Mouse (Mus musculus) lung, embryonic 16.5 days (tissue): ENCODE measurements around the gene Cnga1. TPM values are rescaled to one million over a fixed set of nuclear protein-coding genes. Genes with fewer than 3 reads are reported as not detected.
"Not testable (repeated sequence)": the region's sequence is repeated elsewhere in the genome, so short reads cannot be mapped to it uniquely, and the experiment has no call there.

Source experiments
- ATAC-seq: fragments of 200-750 bp; cut with Nextera tagmentation; 2 replicates; pipeline ENCODE4 v1.8.0; 2017; ENCODE audit warnings: low read depth, mild to moderate bottlenecking, moderate library complexity
- H3K27ac ChIP-seq: fragments of 300-500 bp; sonication (generic); 2 replicates; pipeline ENCODE4 v1.5.1; 2014; ENCODE audit warnings: mild to moderate bottlenecking, control low read depth, low read length
- H3K27me3 ChIP-seq: fragments of 300-500 bp; sonication (generic); 2 replicates; pipeline ENCODE4 v1.6.1; 2014; ENCODE audit warnings: low read depth, low read length, mixed read lengths; ENCODE audit not compliant: control insufficient read depth, insufficient read depth
- H3K36me3 ChIP-seq: fragments of 300-500 bp; sonication (generic); 2 replicates; pipeline ENCODE4 v1.6.1; 2014; ENCODE audit warnings: low read length; ENCODE audit not compliant: control insufficient read depth, insufficient read depth
- H3K4me1 ChIP-seq: fragments of 300-500 bp; sonication (generic); replicated peaks from 2 replicates; pipeline ENCODE4 v1.6.1; 2014; ENCODE audit warnings: low read length, mixed read lengths; ENCODE audit not compliant: control insufficient read depth, insufficient read depth
- H3K4me2 ChIP-seq: fragments of 300-500 bp; sonication (generic); 2 replicates; pipeline ENCODE4 v1.6.1; 2014; ENCODE audit warnings: low read depth, low read length, control low read depth
- H3K4me3 ChIP-seq: fragments of 300-500 bp; sonication (generic); 2 replicates; pipeline ENCODE4 v1.5.1; 2014; ENCODE audit warnings: mild to moderate bottlenecking, low read length, control low read depth
- H3K9ac ChIP-seq: fragments of 300-500 bp; sonication (generic); 2 replicates; pipeline ENCODE4 v1.6.1; 2014; ENCODE audit warnings: low read length, control low read depth
- H3K9me3 ChIP-seq: fragments of 300-500 bp; sonication (generic); 2 replicates; pipeline ENCODE4 v1.6.1; 2016; ENCODE audit warnings: low read length; ENCODE audit not compliant: control insufficient read depth
- WGBS: fragments of 180-500 bp; shearing (Covaris S2); extraction: QIAGEN DNeasy Blood & Tissue Kit; methylation state at CpG from one replicate; pipeline ENCODE4 v1.1.7; 2014; 5-methylcytosine and 5-hydroxymethylcytosine counted together
- polyA plus RNA-seq: library from polyadenylated mRNA; unstranded; fragments of >200 nt; fragmentation: Nextera tagmentation; extraction: Ambion mirVana; gene quantifications from 2 replicates; pipeline ENCODE4 v1.2.1, GENCODE M21; 2015

Cnga1 gene
- polyA plus RNA-seq, 1 experiment from 2014 or later = not detected

DNA sequence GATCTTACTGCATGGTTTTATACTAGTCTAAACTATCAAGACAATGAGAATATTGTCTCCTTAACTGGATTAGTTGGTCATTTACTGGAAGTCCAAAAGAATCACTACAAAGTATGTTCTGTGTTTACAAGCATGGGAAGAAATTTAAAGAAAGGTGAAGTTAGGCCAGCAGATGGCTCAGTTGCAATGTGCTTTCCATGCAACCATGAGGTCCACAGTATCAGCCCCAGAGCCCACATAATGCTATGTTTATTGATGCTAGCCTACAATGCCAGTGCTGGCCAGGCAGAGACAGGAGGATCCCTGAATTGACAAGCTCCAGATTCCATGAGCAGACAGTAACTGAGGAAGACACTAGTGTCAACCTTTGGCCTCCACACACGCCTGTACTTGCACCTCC is 23.1 kb downstream of the Cnga1 start:
- ATAC-seq = no peak
- Histone ChIP-seq H3K4me1 (no peaks in the 10 kb centered on the region), H3K27ac (no peak overlapping the region), H3K9me3 (no peaks in the 10 kb centered on the region), H3K4me2 (no peak overlapping the region), H3K27me3 (no peaks in the 10 kb centered on the region), H3K36me3 (no peaks in the 10 kb centered on the region), H3K4me3 (no peak overlapping the region), H3K9ac (no peak overlapping the region)
- 83% methylated on average over 1 of the region's 1 CpGs for WGBS

DNA sequence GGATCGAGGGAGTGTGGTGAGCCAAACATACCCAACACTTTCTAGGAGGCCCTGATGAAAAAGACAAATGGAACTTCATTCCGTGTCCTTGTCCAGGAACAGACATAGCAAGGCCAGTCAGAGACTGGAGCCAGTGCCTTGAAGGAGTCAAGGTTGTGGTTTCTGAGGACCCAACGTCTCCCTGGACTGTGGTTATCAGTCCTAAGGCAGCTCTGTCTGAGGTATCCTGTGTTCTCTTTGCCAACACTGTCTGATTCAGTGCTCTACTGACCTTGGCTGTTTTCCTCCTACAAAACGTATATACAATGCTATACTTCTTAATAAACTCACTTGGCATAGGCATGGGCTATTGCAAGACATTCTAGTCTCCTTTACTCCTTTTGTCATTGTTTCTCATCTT is 26.7 kb downstream of the Cnga1 start:
- no peak overlapping the region for H3K4me2 ChIP-seq
- WGBS = 70% methylated on average over 4 of the region's 4 CpGs
- H3K36me3 ChIP-seq = no peaks in the 10 kb centered on the region
- no peak for ATAC-seq
- no peak overlapping the region for H3K9ac ChIP-seq
- no peaks in the 10 kb centered on the region for H3K27me3 ChIP-seq
- no peaks in the 10 kb centered on the region for H3K9me3 ChIP-seq
- no peak overlapping the region for H3K27ac ChIP-seq
- H3K4me1 ChIP-seq = no peaks in the 10 kb centered on the region
- H3K4me3 ChIP-seq = no peak overlapping the region

DNA sequence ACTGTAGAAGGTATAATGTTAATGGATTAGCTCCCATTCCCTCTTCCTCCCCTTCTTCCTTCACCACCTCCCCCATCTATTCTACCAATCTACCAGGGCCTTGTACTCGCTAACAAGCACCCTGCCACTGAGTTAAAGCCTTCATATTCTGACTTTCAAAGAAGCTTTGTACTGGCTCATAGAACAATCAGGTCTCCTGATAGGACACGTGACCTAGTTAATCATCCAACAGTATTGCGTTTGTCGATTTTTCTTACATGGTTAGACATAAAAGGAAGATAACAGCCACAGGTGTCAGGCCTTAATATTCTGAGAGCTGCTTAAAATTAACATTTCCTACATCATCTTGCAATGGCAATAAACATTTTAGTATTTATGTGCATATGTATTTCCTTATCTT is 40.9 kb downstream of the Cnga1 start:
- no peak overlapping the region for H3K9ac ChIP-seq
- no peak overlapping the region for H3K4me2 ChIP-seq
- 72% methylated on average over 4 of the region's 4 CpGs for WGBS
- no peak for ATAC-seq
- no peak overlapping the region for H3K27ac ChIP-seq
- H3K4me3 ChIP-seq = no peak overlapping the region
- no peaks in the 10 kb centered on the region for H3K27me3 ChIP-seq
- no peaks in the 10 kb centered on the region for H3K36me3 ChIP-seq
- no peaks in the 10 kb centered on the region for H3K9me3 ChIP-seq
- no peaks in the 10 kb centered on the region for H3K4me1 ChIP-seq

GRCm38 (mm10) chr5:72601006-72601405 is 43.1 kb downstream of the Cnga1 start:
- Histone ChIP-seq H3K4me2 (no peak overlapping the region), H3K27ac (no peak overlapping the region), H3K36me3 (no peaks in the 10 kb centered on the region), H3K9me3 (no peaks in the 10 kb centered on the region), H3K27me3 (no peaks in the 10 kb centered on the region), H3K9ac (no peak overlapping the region), H3K4me3 (no peak overlapping the region), H3K4me1 (no peaks in the 10 kb centered on the region)
- WGBS = 11% methylated on average over 5 of the region's 5 CpGs
- no peak for ATAC-seq

GRCm38 (mm10) chr5:72587192-72587681 is 56.8 kb downstream of the Cnga1 start, which contains the start of gene Gm5868:
Gene Gm5868, minus strand, starts transcription at chr5:72587551.
- H3K27me3 ChIP-seq = peaks cover 9% of the 10 kb centered on the region
- no peak within 1 kb of the TSS for H3K27ac ChIP-seq
- peak within 1 kb of the TSS; percentile 50 for H3K4me3 ChIP-seq
- peak; percentile 66 for ATAC-seq
- 0 out of 2 replicates have a peak, but pooled peaks cover 3% of the 10 kb centered on the region for H3K4me1 ChIP-seq
- 3% methylated on average over 30 of the region's 38 CpGs for WGBS
- peak within 1 kb of the TSS; percentile 47 for H3K9ac ChIP-seq
- H3K9me3 ChIP-seq = no peaks in the 10 kb centered on the region
- H3K4me2 ChIP-seq = peak within 1 kb of the TSS; percentile 67
- no peaks in the 10 kb centered on the region for H3K36me3 ChIP-seq

- ATAC-seq = peak; percentile 20; the same call in 1 of the 2 replicates
- H3K9me3 ChIP-seq, H3K9ac ChIP-seq, H3K36me3 ChIP-seq, H3K4me1 ChIP-seq, H3K27ac ChIP-seq: not testable (repeated sequence)
- 36% methylated on average over 25 of the region's 25 CpGs for WGBS
- peak overlapping the region; percentile 50 for H3K4me3 ChIP-seq
- peaks cover 11% of the 10 kb centered on the region for H3K27me3 ChIP-seq
- peak overlapping the region; percentile 67 for H3K4me2 ChIP-seq
Observed at GRCm38 (mm10) chr5:72586667-72587191, 57.3 kb downstream of the Cnga1 start.

DNA sequence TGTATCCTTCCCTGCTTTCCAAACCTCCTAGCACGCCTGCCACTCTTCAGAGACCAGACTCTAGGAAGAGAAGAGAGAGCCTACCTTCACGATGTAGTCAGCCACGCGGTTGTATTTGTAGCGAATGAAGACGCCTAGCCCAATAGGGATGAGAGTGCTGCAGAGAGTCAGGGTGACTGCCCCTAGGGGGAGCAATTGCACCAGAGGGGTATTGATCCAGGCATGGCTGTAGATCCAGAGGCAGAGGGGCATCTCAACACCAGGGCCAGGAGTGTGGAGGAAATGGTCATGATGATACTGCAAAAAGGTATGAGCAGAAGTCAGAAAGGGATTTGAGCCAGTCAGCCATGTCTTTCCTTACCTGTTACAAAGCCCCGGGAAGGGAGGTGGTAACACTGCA is 58.0 kb downstream of the Cnga1 start:
- H3K4me3 ChIP-seq, H3K9me3 ChIP-seq, H3K27ac ChIP-seq, H3K9ac ChIP-seq, ATAC-seq, H3K36me3 ChIP-seq, H3K4me1 ChIP-seq, H3K4me2 ChIP-seq: not testable (repeated sequence)
- H3K27me3 ChIP-seq = peaks cover 12% of the 10 kb centered on the region
- WGBS = 37% methylated on average over 7 of the region's 7 CpGs

GRCm38 (mm10) chr5:72580970-72581332 is 63.1 kb downstream of the Cnga1 start, which contains the start of gene Zar1:
Gene Zar1, minus strand, starts transcription at chr5:72581254.
- WGBS = 11% methylated on average over 8 of the region's 21 CpGs
- ATAC-seq, H3K9me3 ChIP-seq, H3K36me3 ChIP-seq, H3K4me1 ChIP-seq, H3K27ac ChIP-seq: not testable (repeated sequence)
- Histone ChIP-seq H3K9ac (peak within 1 kb of the TSS; percentile 48; the same call in 1 of the 2 replicates), H3K27me3 (peaks cover 13% of the 10 kb centered on the region), H3K4me3 (peak within 1 kb of the TSS; percentile 48), H3K4me2 (peak within 1 kb of the TSS; percentile 77)

GRCm38 (mm10) chr5:72580088-72580969 is 63.7 kb downstream of the Cnga1 start:
- H3K9me3 ChIP-seq, H3K27ac ChIP-seq, H3K4me1 ChIP-seq, H3K36me3 ChIP-seq: not testable (repeated sequence)
- 4% methylated on average over 53 of the region's 73 CpGs for WGBS
- peak overlapping the region; percentile 77 for H3K4me2 ChIP-seq
- peak overlapping the region; percentile 48; the same call in 1 of the 2 replicates for H3K9ac ChIP-seq
- H3K27me3 ChIP-seq = peaks cover 13% of the 10 kb centered on the region
- peak; percentile 60 for ATAC-seq
- peak overlapping the region; percentile 48 for H3K4me3 ChIP-seq
